In genomic region chr1:92457758-92458157, GRCm38 (mm10) we compare ENCODE assay signal across 13 mouse cellular contexts. TPM values are rescaled to one million over a fixed set of nuclear protein-coding genes. Genes with fewer than 3 reads are reported as not detected.
"Had no signal": no experiment of that assay in that cellular context is flagged by ENCODE, and none has a peak within 500 bp of the region (broad histone marks: within the 10 kb centered on the region; RNA-seq: fewer than 3 reads in every experiment).

No protein-coding gene starts in this region.

- DNase-seq: kidney, postnatal 10 days; kidney, postnatal 4 days; lung, adult 2 months; lung, postnatal 36 days; right cerebral cortex, adult 18-20 months; right cerebral cortex, postnatal 25 days; thymus, postnatal 14 days had no signal

RNA-seq across cellular contexts. Expression of gene Olfr1416, which starts 27.2 kb away (rescaled TPM):
- total RNA-seq: layer of hippocampus, adult 8-10 months; layer of hippocampus, postnatal 14 days; left cerebral cortex, adult 18-20 months; left cerebral cortex, postnatal 10 days; megakaryocyte progenitor cell, adult 5-6 weeks; midbrain, postnatal 0 days had no signal

RNA-seq across cellular contexts. Expression of gene Olfr1415, which starts 38.1 kb away (rescaled TPM):
- total RNA-seq: layer of hippocampus, adult 8-10 months; layer of hippocampus, postnatal 14 days; left cerebral cortex, adult 18-20 months; left cerebral cortex, postnatal 10 days; megakaryocyte progenitor cell, adult 5-6 weeks; midbrain, postnatal 0 days had no signal
